Mouse (Mus musculus) c-Kit-negative CD71-positive TER-119-positive erythroid progenitor cells, embryonic 14.5 days (primary cell): ENCODE measurements at regions not wholly inside any gene's neighbourhood (a gene's known extent, or its start where the extent isn't known, plus 50 kb on each side); places are given as distances from the start of the nearest gene placed in this dataset.

Source experiments
- DNase-seq: peaks from one replicate; pipeline ENCODE4 v3.0.0-alpha.2; 2013; ENCODE audit warnings: low read depth, low spot score

- DNase-seq: no peak
These were observed 461.0 kb upstream of the Zmiz1 start for GRCm38 (mm10) chr14:24997786-24998509.

GRCm38 (mm10) chr14:24999008-24999572 is 459.9 kb upstream of the Zmiz1 start:
- no peak for DNase-seq

GRCm38 (mm10) chr14:25005241-25005946 is 453.6 kb upstream of the Zmiz1 start:
- DNase-seq: no peak

- DNase-seq: no peak
These were observed 447.1 kb upstream of the Zmiz1 start for GRCm38 (mm10) chr14:25011926-25012325.

- no peak for DNase-seq
These were observed 443.4 kb upstream of the Zmiz1 start for GRCm38 (mm10) chr14:25015288-25016238.

- DNase-seq: no peak
These were observed 441.1 kb upstream of the Zmiz1 start for GRCm38 (mm10) chr14:25017860-25018259.

GRCm38 (mm10) chr14:25019306-25019905 is 439.6 kb upstream of the Zmiz1 start:
- DNase-seq: no peak

- no peak for DNase-seq
These were observed 436.3 kb upstream of the Zmiz1 start for GRCm38 (mm10) chr14:25022523-25023269.

GRCm38 (mm10) chr14:25023270-25023800 is 435.6 kb upstream of the Zmiz1 start:
- DNase-seq: no peak

- no peak for DNase-seq
These were observed 433.9 kb upstream of the Zmiz1 start for GRCm38 (mm10) chr14:25025074-25025473.

- DNase-seq: no peak
These were observed 431.9 kb upstream of the Zmiz1 start for GRCm38 (mm10) chr14:25027076-25027475.

- DNase-seq: no peak
These were observed 431.1 kb upstream of the Zmiz1 start for GRCm38 (mm10) chr14:25027842-25028241.

- DNase-seq: no peak
These were observed 428.1 kb upstream of the Zmiz1 start for GRCm38 (mm10) chr14:25030881-25031280.

- DNase-seq: no peak
These were observed 427.0 kb upstream of the Zmiz1 start for GRCm38 (mm10) chr14:25031756-25032680.

- no peak for DNase-seq
These were observed 426.1 kb upstream of the Zmiz1 start for GRCm38 (mm10) chr14:25032899-25033298.

GRCm38 (mm10) chr14:25042265-25042664 is 416.7 kb upstream of the Zmiz1 start:
- no peak for DNase-seq

GRCm38 (mm10) chr14:25044106-25044505 is 414.9 kb upstream of the Zmiz1 start:
- no peak for DNase-seq

GRCm38 (mm10) chr14:25044867-25045266 is 414.1 kb upstream of the Zmiz1 start:
- DNase-seq: no peak

- no peak for DNase-seq
These were observed 408.2 kb upstream of the Zmiz1 start for GRCm38 (mm10) chr14:25050674-25051251.
